Mouse (Mus musculus) intestine, postnatal 0 days (tissue): ENCODE measurements around the gene Kcnn4. TPM values are rescaled to one million over a fixed set of nuclear protein-coding genes. Genes with fewer than 3 reads are reported as not detected.
A peak's percentile ranks its signal among the peaks of the same experiment; 100 is the strongest.

ENCODE experiments used
- ATAC-seq: fragments of 200-750 bp; cut with Nextera tagmentation; 2 replicates; pipeline ENCODE4 v1.8.0; 2017; ENCODE audit warnings: mild to moderate bottlenecking, moderate TSS enrichment, moderate library complexity
- H3K27ac ChIP-seq: fragments of 300-500 bp; sonication (generic); 2 replicates; pipeline ENCODE4 v1.5.1; 2014; ENCODE audit warnings: mild to moderate bottlenecking, low read depth, low read length, moderate library complexity
- H3K27me3 ChIP-seq: fragments of 300-500 bp; sonication (generic); replicated peaks from 2 replicates; pipeline ENCODE4 v1.6.1; 2014; ENCODE audit warnings: low read length, mixed read lengths; ENCODE audit not compliant: control insufficient read depth, insufficient read depth
- H3K36me3 ChIP-seq: fragments of 300-500 bp; sonication (generic); 2 replicates; pipeline ENCODE4 v1.6.1; 2014; ENCODE audit warnings: mild to moderate bottlenecking, moderate library complexity; ENCODE audit not compliant: control insufficient read depth, insufficient read depth
- H3K4me1 ChIP-seq: fragments of 300-500 bp; sonication (generic); replicated peaks from 2 replicates; pipeline ENCODE4 v1.6.1; 2014; ENCODE audit warnings: antibody characterized with exemption, low read length, mixed read lengths; ENCODE audit not compliant: control insufficient read depth, insufficient read depth
- H3K4me2 ChIP-seq: fragments of 300-500 bp; sonication (generic); replicated peaks from 2 replicates; pipeline ENCODE4 v1.6.1; 2014; ENCODE audit warnings: low read depth, mild to moderate bottlenecking, moderate library complexity
- H3K4me3 ChIP-seq: fragments of 300-500 bp; sonication (generic); 2 replicates; pipeline ENCODE4 v1.5.1; 2014; ENCODE audit warnings: low read depth, low read length
- H3K9ac ChIP-seq: fragments of 300-500 bp; sonication (generic); 2 replicates; pipeline ENCODE4 v1.6.1; 2014; ENCODE audit warnings: mild to moderate bottlenecking, low read depth, low read length
- H3K9me3 ChIP-seq: fragments of 300-500 bp; sonication (generic); 2 replicates; pipeline ENCODE4 v1.6.1; 2016; ENCODE audit warnings: mixed run types; ENCODE audit not compliant: control insufficient read depth
- CTCF ChIP-seq: sonication (generic); IDR thresholded peaks from 2 replicates; pipeline ENCODE4 v1.5.1; 2016; ENCODE audit warnings: low read depth, mild to moderate bottlenecking, control low read depth, antibody characterized with exemption, moderate library complexity
- WGBS: fragments of 180-500 bp; shearing (Covaris S2); extraction: QIAGEN DNeasy Blood & Tissue Kit; methylation state at CpG from one replicate; pipeline ENCODE4 v1.1.7; 2014; 5-methylcytosine and 5-hydroxymethylcytosine counted together
- polyA plus RNA-seq: library from polyadenylated mRNA; unstranded; fragments of >200 nt; fragmentation: Nextera tagmentation; extraction: Ambion mirVana; gene quantifications from 2 replicates; pipeline ENCODE4 v1.2.1, GENCODE M21; 2015

The Kcnn4 gene
- polyA plus RNA-seq = 3.2 and 3.7 TPM in 2 replicates

- ATAC-seq = peak; percentile 12; the same call in 1 of the 2 replicates
- WGBS = 25% methylated on average over 23 of the region's 23 CpGs
- Histone ChIP-seq H3K4me3 (no peak within 1 kb of the TSS; the same call in 1 of the 2 replicates), H3K36me3 (no peaks in the 10 kb centered on the region), H3K27ac (no peak within 1 kb of the TSS), H3K4me2 (peak within 1 kb of the TSS; percentile 35), H3K9me3 (no peaks in the 10 kb centered on the region), H3K27me3 (no peaks in the 10 kb centered on the region), H3K4me1 (no peaks in the 10 kb centered on the region; the same call in 1 of the 2 replicates), H3K9ac (no peak within 1 kb of the TSS)
- no peak for TF ChIP-seq CTCF
Measured at GRCm38 (mm10) chr7:24369731-24370541, at the start of gene Kcnn4. Gene Kcnn4 (plus strand): TSS chr7:24370263.

DNA sequence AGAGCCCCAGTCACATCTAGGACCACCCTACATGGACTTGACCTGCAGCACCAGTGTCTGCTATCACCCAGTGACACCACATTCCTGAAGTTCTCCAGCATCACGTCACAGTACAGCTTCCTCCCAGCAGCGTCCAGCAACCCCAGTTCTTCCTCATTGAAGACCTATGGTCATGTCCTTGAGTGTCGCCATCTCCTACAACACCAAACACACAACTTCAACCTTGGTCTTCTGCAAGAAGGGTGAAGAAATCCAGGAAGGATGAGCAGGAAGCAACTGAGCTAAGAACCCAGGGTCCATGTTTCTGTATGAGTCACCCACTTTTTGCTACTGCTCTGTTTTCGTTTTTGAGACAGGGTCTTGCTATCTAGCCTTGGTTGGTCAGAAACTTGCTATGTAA lies 47.5 kb upstream of the Kcnn4 start:
- Histone ChIP-seq H3K4me1 (no peaks in the 10 kb centered on the region), H3K9me3 (peaks cover 8% of the 10 kb centered on the region), H3K9ac (no peak overlapping the region), H3K27me3 (peaks cover 51% of the 10 kb centered on the region), H3K4me2 (no peak overlapping the region), H3K27ac (no peak overlapping the region), H3K4me3 (no peak overlapping the region), H3K36me3 (no peaks in the 10 kb centered on the region)
- WGBS = 68% methylated on average over 4 of the region's 4 CpGs
- no peak for ATAC-seq
- TF ChIP-seq CTCF = no peak

DNA sequence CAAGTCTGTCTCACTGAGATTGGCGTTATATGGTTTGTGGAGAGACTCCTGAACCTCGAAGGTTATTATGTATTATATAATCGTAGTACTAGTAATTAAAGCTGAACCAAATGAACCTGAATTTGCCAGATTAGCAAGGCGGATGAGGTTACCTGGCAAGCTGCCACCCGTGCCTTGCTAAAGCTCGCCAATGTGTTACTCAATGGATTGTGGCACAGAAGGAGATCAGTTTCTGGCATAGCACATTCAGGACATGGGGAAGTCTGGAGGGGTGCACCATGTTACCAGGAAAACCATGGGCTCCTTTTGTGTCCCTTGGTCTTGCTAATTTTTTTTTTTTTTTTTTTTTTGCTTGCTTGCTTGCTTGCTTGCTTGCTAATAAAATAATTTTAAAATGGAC lies 44.9 kb upstream of the Kcnn4 start:
- ATAC-seq = no peak
- peaks cover 8% of the 10 kb centered on the region for H3K9me3 ChIP-seq
- 77% methylated on average over 6 of the region's 6 CpGs for WGBS
- TF ChIP-seq CTCF = no peak
- no peak overlapping the region for H3K9ac ChIP-seq
- no peaks in the 10 kb centered on the region for H3K4me1 ChIP-seq
- H3K36me3 ChIP-seq = no peaks in the 10 kb centered on the region
- H3K4me3 ChIP-seq = no peak overlapping the region
- no peak overlapping the region for H3K4me2 ChIP-seq
- H3K27me3 ChIP-seq = peaks cover 42% of the 10 kb centered on the region
- no peak overlapping the region for H3K27ac ChIP-seq

GRCm38 (mm10) chr7:24325675-24326128 lies 44.4 kb upstream of the Kcnn4 start:
- no peak for ATAC-seq
- no peak overlapping the region; the same call in 1 of the 2 replicates for H3K9ac ChIP-seq
- WGBS = 14% methylated on average over 13 of the region's 13 CpGs

GRCm38 (mm10) chr7:24326273-24327135 lies 43.6 kb upstream of the Kcnn4 start:
- 51% methylated on average over 20 of the region's 20 CpGs for WGBS
- no peak overlapping the region for H3K27ac ChIP-seq
- no peak overlapping the region for H3K9ac ChIP-seq
- ATAC-seq = peak; percentile 5; the same call in 1 of the 2 replicates
- peaks cover 42% of the 10 kb centered on the region for H3K27me3 ChIP-seq
- H3K4me1 ChIP-seq = no peaks in the 10 kb centered on the region
- no peak for TF ChIP-seq CTCF
- H3K4me2 ChIP-seq = no peak overlapping the region
- no peaks in the 10 kb centered on the region for H3K36me3 ChIP-seq
- 0 out of 2 replicates have a peak overlapping the region, but pooled peaks have one; percentile 5 for H3K4me3 ChIP-seq
- peaks cover 8% of the 10 kb centered on the region for H3K9me3 ChIP-seq

More at GRCm38 (mm10) chr7:24325675-24326128, 44.4 kb upstream of the Kcnn4 start:
- peak overlapping the region; percentile 39 for H3K4me2 ChIP-seq
- H3K36me3 ChIP-seq = no peaks in the 10 kb centered on the region
- no peak for TF ChIP-seq CTCF
- H3K9me3 ChIP-seq = peaks cover 8% of the 10 kb centered on the region
- H3K27me3 ChIP-seq = peaks cover 38% of the 10 kb centered on the region
- H3K27ac ChIP-seq = no peak overlapping the region
- H3K4me3 ChIP-seq = 0 out of 2 replicates have a peak overlapping the region, but pooled peaks have one; percentile 5
- no peaks in the 10 kb centered on the region for H3K4me1 ChIP-seq
